Mouse (Mus musculus) testis, adult 2 months (tissue): ENCODE data around the gene Ehd4.

Experiments
- CTCF ChIP-seq: fragments of 200-500 bp; IDR thresholded peaks from 2 replicates; pipeline ENCODE4 v1.5.1; 2012; ENCODE audit warnings: low read depth, mild to moderate bottlenecking, inconsistent platforms, low read length, moderate library complexity; ENCODE audit not compliant: control insufficient read depth, insufficient read depth, insufficient replicate concordance
- POLR2A ChIP-seq: fragments of 200-500 bp; IDR thresholded peaks from 2 replicates; pipeline ENCODE4 v1.6.1; 2012; ENCODE audit warnings: low read depth, mild to moderate bottlenecking, inconsistent platforms, low read length, moderate library complexity; ENCODE audit not compliant: control insufficient read depth

DNA sequence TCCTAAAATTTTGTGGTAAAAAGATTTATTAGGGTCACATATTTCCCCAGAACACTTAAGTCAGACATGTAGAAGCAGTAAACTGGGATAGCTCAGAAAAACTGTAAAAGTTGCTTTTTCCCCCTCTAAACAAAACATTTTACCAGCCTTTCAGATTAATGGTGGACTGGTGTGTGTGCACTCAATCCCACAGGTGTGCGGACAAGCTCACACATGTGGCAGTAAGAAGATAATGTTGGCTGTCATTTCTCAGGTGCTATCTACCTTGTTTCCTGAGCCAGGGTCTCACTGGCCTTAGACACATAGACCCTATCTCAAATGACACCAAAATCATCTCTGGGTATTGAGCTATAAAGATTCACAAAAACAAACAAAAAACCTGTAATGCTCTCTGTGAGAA, 28.9 kb downstream of the Ehd4 start:
- TF ChIP-seq CTCF, result no peak
- no peak for TF ChIP-seq POLR2A
